Mouse (Mus musculus) inflammation-experienced regulatory T-cells, adult 6 months (primary cell): ENCODE measurements at regions not wholly inside any gene's neighbourhood (a gene's known extent, or its start where the extent isn't known, plus 50 kb on each side); places are given as distances from the start of the nearest gene placed in this dataset.
"Not testable (repeated sequence)": the region's sequence is repeated elsewhere in the genome, so short reads cannot be mapped to it uniquely, and the experiment has no call there.

Experiments used
- ATAC-seq: one replicate; pipeline ENCODE4 v1.8.0; 2017

GRCm38 (mm10) chr4:71409867-71410266, 347.9 kb downstream of the Gm11232 start:
- ATAC-seq: no peak

GRCm38 (mm10) chr4:71390444-71390843, 367.3 kb downstream of the Gm11232 start:
- no peak for ATAC-seq

- no peak for ATAC-seq
Measured at GRCm38 (mm10) chr4:71369276-71369675, 388.5 kb downstream of the Gm11232 start.

- no peak for ATAC-seq
Measured at GRCm38 (mm10) chr4:71363761-71364160, 394.0 kb downstream of the Gm11232 start.

- ATAC-seq: no peak
Measured at GRCm38 (mm10) chr4:71357626-71358025, 400.1 kb downstream of the Gm11232 start.

- no peak for ATAC-seq
Measured at GRCm38 (mm10) chr4:71356714-71357113, 401.1 kb downstream of the Gm11232 start.

- no peak for ATAC-seq
Measured at GRCm38 (mm10) chr4:71356310-71356709, 401.5 kb downstream of the Gm11232 start.

GRCm38 (mm10) chr4:71351880-71352279, 405.9 kb downstream of the Gm11232 start:
- no peak for ATAC-seq

- no peak for ATAC-seq
Measured at GRCm38 (mm10) chr4:71343068-71343467, 414.7 kb downstream of the Gm11232 start.

- ATAC-seq: no peak
Measured at GRCm38 (mm10) chr4:71338582-71338981, 419.2 kb downstream of the Gm11232 start.

- no peak for ATAC-seq
Measured at GRCm38 (mm10) chr4:71332672-71333071, 425.1 kb downstream of the Gm11232 start.

GRCm38 (mm10) chr4:71332018-71332417, 425.7 kb downstream of the Gm11232 start:
- ATAC-seq: peak; percentile 63

- ATAC-seq: no peak
Measured at GRCm38 (mm10) chr4:71316605-71317004, 441.2 kb downstream of the Gm11232 start.

- ATAC-seq: no peak
Measured at GRCm38 (mm10) chr4:71307176-71307612, 450.6 kb downstream of the Gm11232 start.

GRCm38 (mm10) chr4:71306690-71307089, 451.1 kb downstream of the Gm11232 start:
- no peak for ATAC-seq

- not testable (repeated sequence) for ATAC-seq
Measured at GRCm38 (mm10) chr4:71295716-71296115, 462.0 kb downstream of the Gm11232 start.

GRCm38 (mm10) chr4:71291741-71292149, 466.0 kb downstream of the Gm11232 start:
- peak; percentile 83 for ATAC-seq

- peak; percentile 84 for ATAC-seq
Measured at GRCm38 (mm10) chr4:71291111-71291740, 466.5 kb downstream of the Gm11232 start.

- peak; percentile 53 for ATAC-seq
Measured at GRCm38 (mm10) chr4:71283147-71283546, 474.6 kb downstream of the Gm11232 start.

GRCm38 (mm10) chr4:71279710-71280109, 478.1 kb downstream of the Gm11232 start:
- no peak for ATAC-seq

GRCm38 (mm10) chr4:71259897-71260296, 497.9 kb downstream of the Gm11232 start:
- ATAC-seq: no peak

GRCm38 (mm10) chr4:71230497-71230872, 527.3 kb downstream of the Gm11232 start:
- no peak for ATAC-seq

GRCm38 (mm10) chr4:71229796-71230496, 527.8 kb downstream of the Gm11232 start:
- no peak for ATAC-seq

- no peak for ATAC-seq
Measured at GRCm38 (mm10) chr4:71226653-71227052, 531.1 kb downstream of the Gm11232 start.
